Mouse (Mus musculus) neural tube, embryonic 13.5 days (tissue): Measurements from ENCODE around the gene Galnt4. TPM values are rescaled to one million over a fixed set of nuclear protein-coding genes. Genes with fewer than 3 reads are reported as not detected.

Experiments used
- ATAC-seq: fragments of 200-750 bp; cut with Nextera tagmentation; 2 replicates; pipeline ENCODE4 v1.8.0; 2017; ENCODE audit warnings: low read depth, mild to moderate bottlenecking, moderate TSS enrichment, moderate library complexity
- H3K27ac ChIP-seq: fragments of 300-500 bp; sonication (generic); replicated peaks from 2 replicates; pipeline ENCODE4 v1.5.1; 2015; ENCODE audit warnings: moderate library complexity, mild to moderate bottlenecking, inconsistent platforms
- H3K27me3 ChIP-seq: fragments of 300-500 bp; sonication (generic); 2 replicates; pipeline ENCODE4 v1.6.1; 2015; ENCODE audit warnings: mild to moderate bottlenecking, inconsistent platforms
- H3K36me3 ChIP-seq: fragments of 300-500 bp; sonication (generic); 2 replicates; pipeline ENCODE4 v1.6.1; 2015; ENCODE audit warnings: mild to moderate bottlenecking, inconsistent platforms
- H3K4me1 ChIP-seq: fragments of 300-500 bp; sonication (generic); replicated peaks from 2 replicates; pipeline ENCODE4 v1.6.1; 2015; ENCODE audit warnings: inconsistent platforms
- H3K4me2 ChIP-seq: fragments of 300-500 bp; sonication (generic); 2 replicates; pipeline ENCODE4 v1.6.1; 2015; ENCODE audit warnings: inconsistent platforms, mild to moderate bottlenecking, moderate library complexity
- H3K4me3 ChIP-seq: fragments of 300-500 bp; sonication (generic); 2 replicates; pipeline ENCODE4 v1.5.1; 2015; ENCODE audit warnings: mild to moderate bottlenecking, inconsistent platforms
- H3K9ac ChIP-seq: fragments of 300-500 bp; sonication (generic); 2 replicates; pipeline ENCODE4 v1.6.1; 2015; ENCODE audit warnings: moderate library complexity, mild to moderate bottlenecking, inconsistent platforms
- H3K9me3 ChIP-seq: fragments of 300-500 bp; sonication (generic); 2 replicates; pipeline ENCODE4 v1.6.1; 2016; ENCODE audit warnings: inconsistent platforms
- WGBS: fragments of 180-500 bp; shearing (Covaris S2); methylation state at CpG from one replicate; pipeline ENCODE4 v1.1.7; 2015; 5-methylcytosine and 5-hydroxymethylcytosine counted together
- polyA plus RNA-seq: library from polyadenylated mRNA; unstranded; fragments of >200 nt; fragmentation: Nextera tagmentation; extraction: Ambion mirVana; gene quantifications from 2 replicates; pipeline ENCODE4 v1.2.1, GENCODE M21; 2015

The Galnt4 gene
- polyA plus RNA-seq, 1 experiment from 2014 or later, result 3.0 TPM

- H3K4me1 ChIP-seq, result no peaks in the 10 kb centered on the region
- H3K9ac ChIP-seq, result no peak overlapping the region
- H3K4me3 ChIP-seq, result no peak overlapping the region
- H3K27ac ChIP-seq, result no peak overlapping the region
- H3K4me2 ChIP-seq, result no peak overlapping the region
- ATAC-seq, result no peak
- 88% methylated on average over 2 of the region's 2 CpGs for WGBS
- no peaks in the 10 kb centered on the region for H3K9me3 ChIP-seq
- no peaks in the 10 kb centered on the region for H3K27me3 ChIP-seq
- H3K36me3 ChIP-seq, result no peaks in the 10 kb centered on the region
Observed at GRCm38 (mm10) chr10:99093364-99093763, 14.6 kb upstream of the Galnt4 start.

GRCm38 (mm10) chr10:99095114-99095513 lies 12.8 kb upstream of the Galnt4 start:
- ATAC-seq, result no peak
- Histone ChIP-seq H3K27me3 (no peaks in the 10 kb centered on the region), H3K4me3 (no peak overlapping the region), H3K36me3 (no peaks in the 10 kb centered on the region), H3K4me1 (no peaks in the 10 kb centered on the region), H3K9ac (no peak overlapping the region), H3K9me3 (no peaks in the 10 kb centered on the region), H3K4me2 (no peak overlapping the region), H3K27ac (no peak overlapping the region)
- 82% methylated on average over 2 of the region's 2 CpGs for whole genome bisulfite sequencing

- Histone ChIP-seq H3K4me3 (no peak overlapping the region), H3K9me3 (no peaks in the 10 kb centered on the region), H3K4me1 (no peaks in the 10 kb centered on the region), H3K4me2 (no peak overlapping the region), H3K36me3 (no peaks in the 10 kb centered on the region), H3K27ac (no peak overlapping the region), H3K9ac (no peak overlapping the region), H3K27me3 (no peaks in the 10 kb centered on the region)
- ATAC-seq, result no peak
- WGBS, result 79% methylated on average over 10 of the region's 10 CpGs
Observed at GRCm38 (mm10) chr10:99097374-99097773, 10.6 kb upstream of the Galnt4 start.

- ATAC-seq, result no peak
- Histone ChIP-seq H3K4me3 (no peak overlapping the region), H3K27me3 (no peaks in the 10 kb centered on the region), H3K4me2 (0 out of 2 replicates have a peak overlapping the region, but pooled peaks have one; percentile 91), H3K9ac (no peak overlapping the region), H3K4me1 (peaks cover 30% of the 10 kb centered on the region), H3K36me3 (peaks cover 17% of the 10 kb centered on the region), H3K27ac (no peak overlapping the region), H3K9me3 (no peaks in the 10 kb centered on the region)
- 88% methylated on average over 3 of the region's 3 CpGs for WGBS
Observed at GRCm38 (mm10) chr10:99105522-99105921, 2.4 kb upstream of the Galnt4 start.

- peak overlapping the region; percentile 95 for H3K4me3 ChIP-seq
- 34% methylated on average over 8 of the region's 8 CpGs for WGBS
- H3K9me3 ChIP-seq, result no peaks in the 10 kb centered on the region
- peaks cover 34% of the 10 kb centered on the region for H3K4me1 ChIP-seq
- no peak for ATAC-seq
- peak overlapping the region; percentile 95; the same call in 1 of the 2 replicates for H3K27ac ChIP-seq
- no peaks in the 10 kb centered on the region for H3K27me3 ChIP-seq
- H3K4me2 ChIP-seq, result peak overlapping the region; percentile 91
- H3K36me3 ChIP-seq, result peaks cover 21% of the 10 kb centered on the region
- peak overlapping the region; percentile 94 for H3K9ac ChIP-seq
Observed at GRCm38 (mm10) chr10:99106311-99106702, 1.7 kb upstream of the Galnt4 start.

GRCm38 (mm10) chr10:99106703-99107631 lies 992 bp upstream of the Galnt4 start, which contains the start of gene Poc1b:
TSS of gene Poc1b (plus strand) at chr10:99107036.
- Histone ChIP-seq H3K4me3 (peak within 1 kb of the TSS; percentile 95), H3K4me2 (peak within 1 kb of the TSS; percentile 91), H3K9me3 (no peaks in the 10 kb centered on the region), H3K27me3 (no peaks in the 10 kb centered on the region), H3K27ac (peak within 1 kb of the TSS; percentile 95), H3K4me1 (peaks cover 40% of the 10 kb centered on the region), H3K36me3 (peaks cover 21% of the 10 kb centered on the region), H3K9ac (peak within 1 kb of the TSS; percentile 94)
- WGBS, result 0% methylated on average over 106 of the region's 106 CpGs
- ATAC-seq, result peak; percentile 96

- Histone ChIP-seq H3K4me1 (peaks cover 48% of the 10 kb centered on the region), H3K9me3 (no peaks in the 10 kb centered on the region), H3K4me2 (peak overlapping the region; percentile 91), H3K27me3 (no peaks in the 10 kb centered on the region), H3K36me3 (peaks cover 21% of the 10 kb centered on the region), H3K27ac (no peak overlapping the region), H3K9ac (peak overlapping the region; percentile 94), H3K4me3 (peak overlapping the region; percentile 95)
- WGBS, result 41% methylated on average over 12 of the region's 12 CpGs
- no peak for ATAC-seq
Observed at GRCm38 (mm10) chr10:99108431-99108982, 548 bp downstream of the Galnt4 start.

- H3K27me3 ChIP-seq, result no peaks in the 10 kb centered on the region
- 48% methylated on average over 3 of the region's 3 CpGs for WGBS
- no peak overlapping the region for H3K27ac ChIP-seq
- ATAC-seq, result no peak
- peaks cover 21% of the 10 kb centered on the region for H3K36me3 ChIP-seq
- H3K9ac ChIP-seq, result no peak overlapping the region
- no peaks in the 10 kb centered on the region for H3K9me3 ChIP-seq
- peaks cover 44% of the 10 kb centered on the region for H3K4me1 ChIP-seq
- H3K4me3 ChIP-seq, result no peak overlapping the region
- H3K4me2 ChIP-seq, result no peak overlapping the region
Observed at GRCm38 (mm10) chr10:99113533-99113932, 5.6 kb downstream of the Galnt4 start.

- peaks cover 37% of the 10 kb centered on the region for H3K4me1 ChIP-seq
- no peak overlapping the region for H3K4me2 ChIP-seq
- no peaks in the 10 kb centered on the region for H3K27me3 ChIP-seq
- H3K9me3 ChIP-seq, result no peaks in the 10 kb centered on the region
- no peak overlapping the region for H3K27ac ChIP-seq
- ATAC-seq, result no peak
- 81% methylated on average over 8 of the region's 8 CpGs for WGBS
- no peak overlapping the region for H3K9ac ChIP-seq
- no peak overlapping the region for H3K4me3 ChIP-seq
- peaks cover 16% of the 10 kb centered on the region for H3K36me3 ChIP-seq
Observed at GRCm38 (mm10) chr10:99114295-99114694, 6.3 kb downstream of the Galnt4 start.

GRCm38 (mm10) chr10:99115471-99116236 lies 7.7 kb downstream of the Galnt4 start:
- no peaks in the 10 kb centered on the region for H3K27me3 ChIP-seq
- H3K9me3 ChIP-seq, result no peaks in the 10 kb centered on the region
- H3K4me2 ChIP-seq, result no peak overlapping the region
- H3K36me3 ChIP-seq, result peaks cover 4% of the 10 kb centered on the region; the same call in 1 of the 2 replicates
- ATAC-seq, result no peak
- WGBS, result 52% methylated on average over 18 of the region's 18 CpGs
- H3K4me3 ChIP-seq, result no peak overlapping the region
- H3K27ac ChIP-seq, result no peak overlapping the region
- H3K9ac ChIP-seq, result no peak overlapping the region
- H3K4me1 ChIP-seq, result peaks cover 32% of the 10 kb centered on the region; the same call in 1 of the 2 replicates

GRCm38 (mm10) chr10:99116237-99116632 lies 8.3 kb downstream of the Galnt4 start:
- peaks cover 28% of the 10 kb centered on the region; the same call in 1 of the 2 replicates for H3K4me1 ChIP-seq
- H3K27ac ChIP-seq, result no peak overlapping the region
- WGBS, result 67% methylated on average over 8 of the region's 8 CpGs
- no peaks in the 10 kb centered on the region for H3K36me3 ChIP-seq
- no peaks in the 10 kb centered on the region for H3K27me3 ChIP-seq
- no peak overlapping the region for H3K4me3 ChIP-seq
- no peak for ATAC-seq
- H3K9me3 ChIP-seq, result no peaks in the 10 kb centered on the region
- no peak overlapping the region for H3K4me2 ChIP-seq
- H3K9ac ChIP-seq, result no peak overlapping the region
